Mouse (Mus musculus): Measurements from ENCODE around the gene Gm10197. TPM values are rescaled to one million over a fixed set of nuclear protein-coding genes. Genes with fewer than 3 reads are reported as not detected.
A peak's percentile ranks its signal among the peaks of the same experiment; 100 is the strongest.

The Gm10197 gene
- polyA plus RNA-seq, 1 experiment from 2014 or later, result not detected

- Histone ChIP-seq H3K4me2 (peak overlapping the region; percentile 82), H3K27ac (peak overlapping the region; percentile 91), H3K4me1 (replicated peaks) (peaks cover 52% of the 10 kb centered on the region), H3K36me3 (peaks cover 22% of the 10 kb centered on the region), H3K9me3 (replicated peaks) (no peaks in the 10 kb centered on the region), H3K4me3 (replicated peaks) (peak overlapping the region; percentile 99), H3K27me3 (no peaks in the 10 kb centered on the region), H3K9ac (peak overlapping the region; percentile 77)
- WGBS (ENCODE audit: insufficient replicate concordance), result 73% methylated on average over 5 of the region's 5 CpGs
- no peak for ATAC-seq (ENCODE audit: low read depth)
- DNase-seq, result no peak
Measured at GRCm38 (mm10) chr19:53391787-53392186, 20.2 kb upstream of the Gm10197 start.

DNA sequence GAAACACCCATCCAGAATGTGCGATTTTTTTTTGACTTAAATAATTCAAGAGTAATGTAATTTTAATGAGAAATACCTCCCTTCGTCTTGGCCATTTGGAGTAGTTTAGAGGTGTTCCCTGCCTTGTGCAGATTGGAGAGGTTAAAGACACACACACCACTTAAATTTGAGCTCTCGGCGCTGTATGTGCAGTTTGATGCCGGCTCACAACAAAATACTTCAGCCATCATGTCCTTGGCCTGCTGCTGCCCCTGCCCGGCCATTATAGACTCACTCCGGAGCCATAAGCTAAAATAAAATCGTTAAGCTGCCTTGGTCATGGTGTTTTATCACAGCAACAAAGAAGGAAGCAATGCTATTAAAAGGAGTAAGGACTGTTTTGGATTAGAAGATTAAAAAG, 19.8 kb upstream of the Gm10197 start:
- Histone ChIP-seq H3K4me3 (replicated peaks) (peak overlapping the region; percentile 99), H3K9ac (peak overlapping the region; percentile 77), H3K4me2 (peak overlapping the region; percentile 82), H3K4me1 (replicated peaks) (peaks cover 54% of the 10 kb centered on the region), H3K36me3 (peaks cover 24% of the 10 kb centered on the region), H3K9me3 (replicated peaks) (no peaks in the 10 kb centered on the region), H3K27me3 (no peaks in the 10 kb centered on the region), H3K27ac (peak overlapping the region; percentile 91)
- WGBS (ENCODE audit: insufficient replicate concordance), result 35% methylated on average over 8 of the region's 8 CpGs
- DNase-seq (no peak), ATAC-seq (ENCODE audit: low read depth) (no peak)

DNA sequence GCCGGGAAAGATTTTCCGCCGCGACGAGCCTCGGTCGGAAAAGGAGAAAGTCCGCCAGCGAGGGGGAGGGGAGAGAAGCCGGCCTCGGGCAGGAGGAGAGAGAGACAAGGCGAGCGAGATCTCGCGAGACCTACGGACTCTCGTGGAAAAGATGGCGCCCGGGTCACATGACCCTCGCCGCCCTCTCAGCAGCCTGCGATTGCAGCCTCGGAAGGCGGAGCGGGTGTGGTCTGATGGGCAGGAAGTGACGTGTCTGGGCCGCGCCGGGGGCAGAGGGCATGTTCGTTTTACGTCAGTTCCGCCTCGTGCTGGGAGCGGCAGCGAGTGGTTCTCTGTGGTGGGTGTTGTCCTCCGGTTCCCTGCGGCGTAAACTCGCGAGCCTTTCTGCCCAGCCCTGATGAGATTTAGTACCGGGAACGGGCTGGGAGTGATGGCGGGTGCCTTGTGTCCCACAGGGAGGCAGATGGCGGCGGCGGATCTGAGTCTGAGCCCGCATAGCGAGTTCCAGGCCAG, 19.0 kb upstream of the Gm10197 start, which contains the start of gene Smndc1:
Smndc1 (minus strand) TSS at position 84 of the 513 bp plus-strand sequence.
- peak; percentile 99 for DNase-seq
- Histone ChIP-seq H3K9me3 (replicated peaks) (no peaks in the 10 kb centered on the region), H3K4me3 (replicated peaks) (peak within 1 kb of the TSS; percentile 99), H3K4me2 (peak within 1 kb of the TSS; percentile 83), H3K9ac (peak within 1 kb of the TSS; percentile 99), H3K27me3 (no peaks in the 10 kb centered on the region), H3K27ac (peak within 1 kb of the TSS; percentile 95), H3K36me3 (peaks cover 33% of the 10 kb centered on the region), H3K4me1 (replicated peaks) (peaks cover 56% of the 10 kb centered on the region)
- under 1% methylated on average over 48 of the region's 48 CpGs for WGBS (ENCODE audit: insufficient replicate concordance)
- peak; percentile 96 for ATAC-seq (ENCODE audit: low read depth)

- peak; percentile 80 for ATAC-seq (ENCODE audit: low read depth)
- Histone ChIP-seq H3K9me3 (replicated peaks) (no peaks in the 10 kb centered on the region), H3K4me3 (replicated peaks) (peak overlapping the region; percentile 99), H3K9ac (peak overlapping the region; percentile 99), H3K36me3 (peaks cover 35% of the 10 kb centered on the region), H3K27ac (peak overlapping the region; percentile 95), H3K27me3 (no peaks in the 10 kb centered on the region), H3K4me1 (replicated peaks) (peaks cover 54% of the 10 kb centered on the region), H3K4me2 (peak overlapping the region; percentile 83)
- DNase-seq, result no peak
- under 1% methylated on average over 57 of the region's 59 CpGs for WGBS (ENCODE audit: insufficient replicate concordance)
Measured at GRCm38 (mm10) chr19:53389851-53390431, 18.4 kb upstream of the Gm10197 start.

DNA sequence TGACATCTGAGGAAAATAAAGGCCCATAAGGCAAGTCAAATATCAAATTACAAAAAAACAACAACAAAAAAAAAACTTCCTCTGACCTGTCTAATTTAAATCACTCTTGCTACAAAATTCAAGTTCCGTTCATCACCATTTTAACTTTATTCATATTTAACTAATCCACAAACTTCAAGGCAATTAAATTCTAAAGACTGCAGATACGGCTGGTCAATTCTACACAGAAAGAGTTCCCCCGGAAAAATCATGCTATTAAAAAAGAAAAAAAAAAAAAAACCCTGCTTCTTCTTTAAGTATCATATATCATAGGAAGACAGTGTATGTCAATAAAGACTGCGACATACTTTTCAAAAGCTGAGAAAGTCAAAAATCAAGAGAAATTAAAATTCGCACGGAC, 17.9 kb upstream of the Gm10197 start:
- ATAC-seq (ENCODE audit: low read depth) (no peak), DNase-seq (no peak)
- peak overlapping the region; percentile 99 for H3K4me3 ChIP-seq (replicated peaks)
- no peaks in the 10 kb centered on the region for H3K9me3 ChIP-seq (replicated peaks)
- 13% methylated on average over 6 of the region's 6 CpGs for WGBS (ENCODE audit: insufficient replicate concordance)
- peak overlapping the region; percentile 99 for H3K9ac ChIP-seq
- H3K36me3 ChIP-seq, result peaks cover 40% of the 10 kb centered on the region
- peaks cover 49% of the 10 kb centered on the region for H3K4me1 ChIP-seq (replicated peaks)
- H3K27ac ChIP-seq, result peak overlapping the region; percentile 95
- no peaks in the 10 kb centered on the region for H3K27me3 ChIP-seq
- H3K4me2 ChIP-seq, result peak overlapping the region; percentile 83

DNA sequence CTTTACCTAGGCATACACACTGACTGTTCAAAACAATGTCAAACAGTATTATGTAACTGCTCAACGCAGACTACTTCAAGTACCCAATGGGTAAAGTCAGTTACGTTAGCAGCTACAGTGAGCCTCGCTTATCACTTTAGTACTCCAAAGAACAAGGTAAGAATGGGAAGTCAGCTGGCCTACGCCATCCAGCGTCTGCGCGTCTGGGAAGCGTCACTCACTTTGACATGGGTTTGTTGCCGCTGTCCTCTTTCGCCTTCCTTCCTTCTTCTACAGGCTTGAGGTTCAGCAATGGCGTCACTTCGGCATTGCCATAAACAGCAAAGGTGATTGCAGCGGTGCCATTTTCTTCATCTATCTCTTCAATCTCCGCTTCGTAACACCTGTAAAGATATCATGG, 11.8 kb upstream of the Gm10197 start:
- DNase-seq (no peak), ATAC-seq (ENCODE audit: low read depth) (no peak)
- H3K4me3 ChIP-seq (replicated peaks), result no peak overlapping the region
- H3K4me1 ChIP-seq (replicated peaks), result peaks cover 19% of the 10 kb centered on the region
- H3K4me2 ChIP-seq, result no peak overlapping the region
- no peaks in the 10 kb centered on the region for H3K9me3 ChIP-seq (replicated peaks)
- H3K27ac ChIP-seq, result no peak overlapping the region
- no peaks in the 10 kb centered on the region for H3K27me3 ChIP-seq
- WGBS (ENCODE audit: insufficient replicate concordance), result 90% methylated on average over 15 of the region's 15 CpGs
- H3K9ac ChIP-seq, result no peak overlapping the region
- peaks cover 86% of the 10 kb centered on the region for H3K36me3 ChIP-seq

- no peak for ATAC-seq (ENCODE audit: low read depth)
- H3K4me2 ChIP-seq, result no peak overlapping the region
- H3K4me1 ChIP-seq (replicated peaks), result no peaks in the 10 kb centered on the region; the same call in 1 of the 2 replicates
- H3K9me3 ChIP-seq (replicated peaks), result no peaks in the 10 kb centered on the region
- no peaks in the 10 kb centered on the region for H3K27me3 ChIP-seq
- no peak overlapping the region for H3K27ac ChIP-seq
- no peak overlapping the region for H3K4me3 ChIP-seq (replicated peaks)
- no peak for DNase-seq
- WGBS (ENCODE audit: insufficient replicate concordance), result 88% methylated on average over 10 of the region's 10 CpGs
- H3K36me3 ChIP-seq, result peaks cover 79% of the 10 kb centered on the region
- no peak overlapping the region for H3K9ac ChIP-seq
Measured at GRCm38 (mm10) chr19:53378421-53378820, 6.9 kb upstream of the Gm10197 start.

GRCm38 (mm10) chr19:53377652-53378051, 6.1 kb upstream of the Gm10197 start:
- H3K27me3 ChIP-seq, result no peaks in the 10 kb centered on the region
- DNase-seq, result no peak
- no peak overlapping the region for H3K4me2 ChIP-seq
- no peak overlapping the region for H3K27ac ChIP-seq
- H3K36me3 ChIP-seq, result peaks cover 78% of the 10 kb centered on the region
- no peak overlapping the region for H3K4me3 ChIP-seq (replicated peaks)
- 74% methylated on average over 8 of the region's 8 CpGs for WGBS (ENCODE audit: insufficient replicate concordance)
- no peak for ATAC-seq (ENCODE audit: low read depth)
- no peaks in the 10 kb centered on the region for H3K9me3 ChIP-seq (replicated peaks)
- no peak overlapping the region for H3K9ac ChIP-seq
- H3K4me1 ChIP-seq (replicated peaks), result no peaks in the 10 kb centered on the region

DNA sequence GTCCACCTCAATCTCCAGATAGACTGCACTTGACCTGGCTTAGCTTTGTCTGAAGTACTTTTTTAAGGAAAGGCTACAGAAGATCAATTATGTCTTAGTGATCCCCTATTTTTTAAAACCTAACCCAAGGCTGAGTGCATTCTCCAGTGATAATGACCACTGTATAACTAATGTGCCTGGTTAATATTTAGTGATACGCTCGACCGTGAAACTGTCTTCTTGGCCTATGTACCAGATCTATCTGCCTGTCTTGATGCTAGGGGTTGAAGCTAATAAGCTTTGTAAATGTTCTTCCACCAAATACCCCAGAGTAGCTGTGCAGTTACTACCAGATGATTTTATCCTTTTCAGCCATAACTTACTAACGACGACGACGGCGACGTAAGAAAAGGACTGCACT, 4.2 kb upstream of the Gm10197 start:
- H3K27ac ChIP-seq, result no peak overlapping the region
- no peak overlapping the region for H3K9ac ChIP-seq
- peaks cover 76% of the 10 kb centered on the region for H3K36me3 ChIP-seq
- no peaks in the 10 kb centered on the region for H3K9me3 ChIP-seq (replicated peaks)
- no peak for DNase-seq
- H3K4me1 ChIP-seq (replicated peaks), result no peaks in the 10 kb centered on the region
- H3K4me3 ChIP-seq (replicated peaks), result no peak overlapping the region
- ATAC-seq (ENCODE audit: low read depth), result no peak
- no peak overlapping the region for H3K4me2 ChIP-seq
- WGBS (ENCODE audit: insufficient replicate concordance), result 90% methylated on average over 9 of the region's 9 CpGs
- H3K27me3 ChIP-seq, result no peaks in the 10 kb centered on the region

DNA sequence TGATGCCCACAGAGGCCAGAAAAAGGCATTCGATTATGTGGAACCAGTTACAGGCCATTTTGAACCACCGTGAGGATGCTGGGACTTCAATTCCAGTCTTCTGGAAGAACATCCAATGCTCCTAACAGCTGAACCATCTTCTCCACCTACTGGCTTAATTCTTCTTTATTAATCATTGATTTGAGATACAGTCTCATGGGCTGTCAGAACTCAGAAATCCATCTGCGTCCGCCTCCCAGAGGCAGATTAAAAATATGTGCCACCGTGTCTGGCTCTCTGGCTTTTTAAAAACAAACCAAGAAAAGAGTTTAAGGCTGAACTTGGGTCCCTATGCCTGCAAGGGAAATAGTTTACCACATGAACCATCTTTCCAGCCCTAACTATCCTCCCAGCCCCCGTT, 3.7 kb upstream of the Gm10197 start:
- no peak overlapping the region for H3K4me3 ChIP-seq (replicated peaks)
- no peaks in the 10 kb centered on the region for H3K27me3 ChIP-seq
- no peak overlapping the region for H3K9ac ChIP-seq
- no peak for DNase-seq
- peaks cover 72% of the 10 kb centered on the region for H3K36me3 ChIP-seq
- WGBS (ENCODE audit: insufficient replicate concordance), result 85% methylated on average over 6 of the region's 6 CpGs
- H3K4me2 ChIP-seq, result no peak overlapping the region
- ATAC-seq (ENCODE audit: low read depth), result no peak
- no peaks in the 10 kb centered on the region for H3K4me1 ChIP-seq (replicated peaks)
- H3K9me3 ChIP-seq (replicated peaks), result no peaks in the 10 kb centered on the region
- no peak overlapping the region for H3K27ac ChIP-seq

- Histone ChIP-seq H3K9me3 (replicated peaks) (no peaks in the 10 kb centered on the region), H3K27ac (no peak overlapping the region; the same call in 1 of the 2 replicates), H3K9ac (no peak overlapping the region), H3K27me3 (no peaks in the 10 kb centered on the region), H3K4me1 (replicated peaks) (peaks cover 8% of the 10 kb centered on the region), H3K4me3 (replicated peaks) (no peak overlapping the region), H3K36me3 (peaks cover 65% of the 10 kb centered on the region), H3K4me2 (no peak overlapping the region)
- no peak for ATAC-seq (ENCODE audit: low read depth)
- WGBS (ENCODE audit: insufficient replicate concordance), result 88% methylated on average over 2 of the region's 2 CpGs
- DNase-seq, result no peak
Measured at GRCm38 (mm10) chr19:53373570-53373969, 2.0 kb upstream of the Gm10197 start.

DNA sequence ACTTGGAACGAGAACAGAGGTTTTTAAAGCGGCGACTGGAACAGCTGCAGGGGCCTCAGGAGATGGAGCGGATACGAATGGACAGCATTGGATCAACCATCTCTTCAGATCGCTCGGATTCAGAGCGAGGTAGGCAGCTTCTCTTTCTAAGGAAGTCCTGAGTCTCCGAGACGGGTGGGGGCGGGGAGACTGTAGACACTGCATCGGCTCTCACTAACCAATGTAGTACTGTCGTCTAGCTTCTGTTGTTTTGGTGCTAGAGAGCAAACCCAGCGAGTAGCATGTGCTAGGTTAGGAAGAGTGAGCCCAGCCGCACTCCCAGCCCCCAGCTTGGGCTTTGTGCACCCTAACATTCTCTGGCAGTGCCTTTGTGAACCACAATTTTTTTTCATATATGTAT, 1.3 kb downstream of the Gm10197 start:
- H3K27ac ChIP-seq, result no peak overlapping the region
- H3K9me3 ChIP-seq (replicated peaks), result no peaks in the 10 kb centered on the region
- H3K36me3 ChIP-seq, result peaks cover 44% of the 10 kb centered on the region
- no peaks in the 10 kb centered on the region for H3K27me3 ChIP-seq
- DNase-seq (no peak), ATAC-seq (ENCODE audit: low read depth) (no peak)
- no peak overlapping the region for H3K9ac ChIP-seq
- H3K4me1 ChIP-seq (replicated peaks), result peaks cover 15% of the 10 kb centered on the region
- no peak overlapping the region for H3K4me2 ChIP-seq
- H3K4me3 ChIP-seq (replicated peaks), result no peak overlapping the region
- 73% methylated on average over 15 of the region's 15 CpGs for WGBS (ENCODE audit: insufficient replicate concordance)
